Mouse (Mus musculus) C2C12 (cell line): Measurements from ENCODE around the gene Lcn2. TPM values are rescaled to one million over a fixed set of nuclear protein-coding genes. Genes with fewer than 3 reads are reported as not detected.

Source experiments
- H3K27me3 ChIP-seq: one replicate; pipeline ENCODE4 v1.6.1; 2011; ENCODE audit not compliant: control insufficient read depth, insufficient read depth, insufficient read length
- H3K36me3 ChIP-seq: one replicate; pipeline ENCODE4 v1.6.1; 2011; ENCODE audit not compliant: control insufficient read depth, insufficient read depth
- H3K4me3 ChIP-seq: one replicate; pipeline ENCODE4 v1.5.1; 2011; ENCODE audit warnings: mild to moderate bottlenecking, control low read depth; ENCODE audit not compliant: poor library complexity, insufficient read depth, severe bottlenecking
- H3K79me2 ChIP-seq: one replicate; pipeline ENCODE4 v1.6.1; 2011; ENCODE audit not compliant: control insufficient read depth, insufficient read depth
- H3K79me3 ChIP-seq: one replicate; pipeline ENCODE4 v1.6.1; 2011; ENCODE audit warnings: low read depth, control low read depth
- H3ac ChIP-seq: one replicate; pipeline ENCODE3; 2011; ENCODE audit warnings: low read depth; ENCODE audit not compliant: control insufficient read depth, insufficient read length
- CEBPB ChIP-seq: IDR thresholded peaks from one replicate; pipeline ENCODE4 v1.6.1; 2011; ENCODE audit warnings: low read depth, mild to moderate bottlenecking, control low read depth, moderate library complexity
- CTCF ChIP-seq: IDR thresholded peaks from one replicate; pipeline ENCODE4 v1.5.1; 2011; ENCODE audit not compliant: control insufficient read depth, insufficient read depth, insufficient read length
- FOSL1 ChIP-seq: IDR thresholded peaks from one replicate; pipeline ENCODE4 v1.8.0; 2011; ENCODE audit warnings: mild to moderate bottlenecking, low read length; ENCODE audit not compliant: poor library complexity, insufficient read depth, severe bottlenecking
- MAX ChIP-seq: IDR thresholded peaks from one replicate; pipeline ENCODE4 v1.6.1; 2011; ENCODE audit warnings: mild to moderate bottlenecking, control low read depth
- MYOD1 ChIP-seq: IDR thresholded peaks from one replicate; pipeline ENCODE4 v1.6.1; 2011; ENCODE audit warnings: low read depth; ENCODE audit not compliant: control insufficient read depth, insufficient read length
- MYOG ChIP-seq: IDR thresholded peaks from one replicate; pipeline ENCODE4 v1.6.1; 2011; ENCODE audit not compliant: control insufficient read depth, insufficient read length; ENCODE audit errors: extremely low read depth
- USF1 ChIP-seq: IDR thresholded peaks from one replicate; pipeline ENCODE4 v1.6.1; 2011; ENCODE audit warnings: low read depth, mild to moderate bottlenecking, control low read depth, moderate library complexity
- polyA plus RNA-seq: library from polyadenylated mRNA; unstranded; fragments of >200 nt; fragmentation: generic; extraction: Trizol; gene quantifications from one replicate; pipeline ENCODE4 v1.2.1, GENCODE M21; 2012; ENCODE audit warnings: missing spikeins

Lcn2 gene
- polyA plus RNA-seq, 1 experiment: not detected

GRCm38 (mm10) chr2:32348311-32348710 lies 39.7 kb downstream of the Lcn2 start:
- no peaks in the 10 kb centered on the region for H3K36me3 ChIP-seq

DNA sequence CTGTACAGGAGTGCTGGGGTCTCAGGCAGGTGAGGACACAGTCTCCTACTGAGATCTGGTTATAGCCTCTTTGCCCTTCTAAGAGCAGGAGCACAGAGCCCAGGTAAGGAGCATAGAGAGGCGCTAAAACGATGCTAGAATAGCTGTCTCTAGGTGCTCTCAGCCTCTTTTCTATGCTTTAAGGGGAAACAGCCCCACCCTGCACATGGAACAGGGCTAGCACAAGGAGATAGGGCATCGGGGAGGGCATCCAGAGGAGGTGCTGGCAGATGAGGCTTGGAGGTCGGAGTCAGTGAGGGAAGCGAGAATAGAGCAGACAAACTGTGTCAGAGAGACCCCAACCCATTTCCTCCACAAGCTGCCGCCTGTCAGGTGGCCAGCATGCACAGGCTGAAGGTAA lies 41.0 kb downstream of the Lcn2 start:
- H3K36me3 ChIP-seq: no peaks in the 10 kb centered on the region

More at GRCm38 (mm10) chr2:32348311-32348710, 39.7 kb downstream of the Lcn2 start:
- no peaks in the 10 kb centered on the region for H3K27me3 ChIP-seq
- no peak for TF ChIP-seq FOSL1
- no peak for TF ChIP-seq CEBPB
- TF ChIP-seq MAX: no peak
- no peak for TF ChIP-seq MYOG
- no peak for TF ChIP-seq USF1
- no peak for TF ChIP-seq CTCF
- TF ChIP-seq MYOD1: no peak
- no peak overlapping the region for H3K4me3 ChIP-seq
- H3ac ChIP-seq: no peak overlapping the region
- peaks cover 8% of the 10 kb centered on the region for H3K79me2 ChIP-seq
- no peaks in the 10 kb centered on the region for H3K79me3 ChIP-seq

DNA sequence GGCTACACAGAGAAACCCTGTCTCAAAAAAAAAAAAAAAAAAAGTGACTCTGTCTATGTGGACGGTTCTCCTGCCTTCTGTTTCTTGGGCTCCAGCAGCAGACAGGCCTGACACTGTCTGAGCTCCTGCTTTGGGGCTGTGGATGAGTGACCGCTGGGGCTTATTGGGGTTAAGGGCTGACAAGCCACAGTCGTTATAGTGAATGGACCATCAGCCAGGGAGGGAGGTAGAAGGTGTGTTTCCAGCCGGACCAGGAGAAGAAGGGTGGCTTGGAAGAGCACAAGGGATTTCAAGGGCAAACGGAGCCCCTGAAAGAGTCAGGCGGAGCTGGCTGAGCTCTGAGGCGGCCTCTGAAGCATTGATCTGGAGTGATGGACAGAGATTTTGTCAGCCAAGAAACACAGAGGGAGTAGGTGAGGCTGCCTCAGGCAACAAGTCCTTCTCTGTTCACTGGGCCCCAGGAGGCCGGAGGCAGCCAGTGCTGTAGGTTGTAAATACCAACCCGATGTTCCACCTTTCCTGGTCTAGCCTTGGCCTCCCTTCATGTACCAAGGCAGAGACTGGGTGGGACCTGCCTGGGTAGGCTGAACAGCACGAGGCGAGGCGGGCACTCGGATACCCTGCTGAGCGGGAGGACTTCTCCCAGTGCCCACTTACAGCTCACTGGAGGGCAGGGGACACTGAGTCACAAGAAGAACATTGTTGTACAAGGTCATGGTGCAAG lies 43.3 kb downstream of the Lcn2 start:
- no peaks in the 10 kb centered on the region for H3K27me3 ChIP-seq
- no peaks in the 10 kb centered on the region for H3K79me3 ChIP-seq
- H3K4me3 ChIP-seq: no peak overlapping the region
- H3K36me3 ChIP-seq: no peaks in the 10 kb centered on the region
- H3K79me2 ChIP-seq: no peaks in the 10 kb centered on the region
- no peak overlapping the region for H3ac ChIP-seq
- TF ChIP-seq MYOG: no peak
- no peak for TF ChIP-seq MAX
- TF ChIP-seq MYOD1: no peak
- no peak for TF ChIP-seq FOSL1
- no peak for TF ChIP-seq CEBPB
- no peak for TF ChIP-seq CTCF
- no peak for TF ChIP-seq USF1

More for the DNA sequence above, 41.0 kb downstream of the Lcn2 start:
- H3K79me2 ChIP-seq: peaks cover 8% of the 10 kb centered on the region
- H3ac ChIP-seq: no peak overlapping the region
- no peak overlapping the region for H3K4me3 ChIP-seq
- TF ChIP-seq FOSL1 (no peak), CEBPB (no peak), MAX (no peak), CTCF (no peak), USF1 (no peak), MYOG (no peak), MYOD1 (no peak)
- no peaks in the 10 kb centered on the region for H3K79me3 ChIP-seq
- H3K27me3 ChIP-seq: no peaks in the 10 kb centered on the region

- no peaks in the 10 kb centered on the region for H3K79me3 ChIP-seq
- H3K36me3 ChIP-seq: no peaks in the 10 kb centered on the region
These were observed 44.0 kb downstream of the Lcn2 start for GRCm38 (mm10) chr2:32344056-32344455.

GRCm38 (mm10) chr2:32343351-32343671 lies 44.7 kb downstream of the Lcn2 start:
- Histone ChIP-seq H3ac (no peak overlapping the region), H3K36me3 (peaks cover under 1% of the 10 kb centered on the region), H3K79me3 (no peaks in the 10 kb centered on the region), H3K4me3 (no peak overlapping the region), H3K27me3 (no peaks in the 10 kb centered on the region), H3K79me2 (no peaks in the 10 kb centered on the region)
- TF ChIP-seq MYOG (no peak), FOSL1 (no peak), USF1 (no peak), MAX (no peak), CEBPB (no peak), CTCF (no peak), MYOD1 (no peak)

More at GRCm38 (mm10) chr2:32344056-32344455, 44.0 kb downstream of the Lcn2 start:
- H3K79me2 ChIP-seq: no peaks in the 10 kb centered on the region
- H3K4me3 ChIP-seq: no peak overlapping the region
- H3ac ChIP-seq: no peak overlapping the region
- H3K27me3 ChIP-seq: no peaks in the 10 kb centered on the region
- TF ChIP-seq MYOD1: no peak

DNA sequence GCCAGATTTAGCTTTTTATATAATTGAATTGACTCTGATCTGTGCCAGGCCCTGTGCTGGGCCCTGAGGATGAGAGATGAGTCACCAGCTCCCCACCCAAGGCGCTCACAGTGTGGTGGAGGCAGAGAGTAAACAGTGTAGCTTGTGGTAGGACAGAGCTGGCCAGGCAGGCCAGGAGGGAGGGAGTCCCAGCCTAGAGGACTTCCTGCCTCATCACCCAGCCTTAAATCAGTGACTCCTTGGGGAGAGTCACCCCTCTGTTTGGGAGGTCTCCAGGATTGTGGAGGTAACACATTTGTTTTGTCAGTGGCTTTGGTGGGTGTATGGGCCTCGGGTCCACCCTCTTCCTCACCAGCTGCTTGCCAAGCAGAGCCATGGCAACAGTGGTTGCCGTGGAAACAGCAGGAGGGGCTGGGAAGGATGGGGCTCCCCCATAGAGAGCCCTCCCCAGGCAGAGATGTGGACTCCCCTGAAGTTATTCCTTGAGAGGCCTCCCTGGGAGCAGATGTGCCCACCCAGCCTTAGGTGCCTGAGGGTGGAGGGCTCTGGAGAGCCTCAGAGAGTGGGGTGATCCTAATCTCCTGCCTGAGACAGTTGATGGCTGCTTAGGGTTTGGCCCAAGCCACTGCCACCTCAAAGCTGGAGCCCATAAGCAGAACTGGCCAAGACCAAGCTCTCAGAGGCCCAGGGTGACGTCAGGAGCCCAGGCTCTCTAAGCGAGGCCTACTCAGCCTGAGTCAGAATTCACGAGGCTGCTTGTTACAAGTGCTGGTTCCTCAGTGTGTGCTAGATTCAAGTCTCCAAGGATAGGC lies 45.3 kb downstream of the Lcn2 start:
- peaks cover 4% of the 10 kb centered on the region for H3K36me3 ChIP-seq
- no peak overlapping the region for H3ac ChIP-seq

More for the DNA sequence above, 45.3 kb downstream of the Lcn2 start:
- H3K79me2 ChIP-seq: no peaks in the 10 kb centered on the region
- no peak overlapping the region for H3K4me3 ChIP-seq
- no peaks in the 10 kb centered on the region for H3K27me3 ChIP-seq
- no peak for TF ChIP-seq MYOD1
- no peak for TF ChIP-seq MYOG
- TF ChIP-seq MAX: peak; percentile 91
- no peak for TF ChIP-seq CEBPB
- peak; percentile 65 for TF ChIP-seq FOSL1
- no peaks in the 10 kb centered on the region for H3K79me3 ChIP-seq
